Mouse (Mus musculus): ENCODE measurements at regions not wholly inside any gene's neighbourhood (a gene's known extent, or its start where the extent isn't known, plus 50 kb on each side); places are given as distances from the start of the nearest gene placed in this dataset.

DNA sequence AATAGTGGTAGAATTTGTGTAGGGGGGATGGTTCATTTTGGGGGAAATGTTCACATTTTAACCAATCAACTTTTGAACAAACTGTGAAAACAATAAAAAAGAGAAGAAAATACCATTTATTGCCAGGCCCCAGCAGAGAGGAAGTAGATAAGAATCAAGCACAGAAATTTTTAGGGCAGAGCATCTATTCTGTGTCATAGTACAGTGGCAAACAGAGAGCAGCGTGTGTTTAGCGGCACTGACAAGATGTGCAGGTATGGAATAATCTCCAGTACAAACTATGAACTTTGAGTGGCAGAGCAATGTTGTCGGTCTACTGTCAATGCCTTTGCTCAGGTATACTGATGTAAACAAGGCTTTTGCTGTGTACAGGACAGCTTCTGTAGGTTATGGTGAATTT lies 99.4 kb upstream of the Bmper start:
- no peak for ATAC-seq (replicated peaks; ENCODE audit: poor library complexity, severe bottlenecking)

GRCm38 (mm10) chr9:23125761-23126704 lies 96.8 kb upstream of the Bmper start:
- no peak for ATAC-seq (replicated peaks; ENCODE audit: poor library complexity, severe bottlenecking)

DNA sequence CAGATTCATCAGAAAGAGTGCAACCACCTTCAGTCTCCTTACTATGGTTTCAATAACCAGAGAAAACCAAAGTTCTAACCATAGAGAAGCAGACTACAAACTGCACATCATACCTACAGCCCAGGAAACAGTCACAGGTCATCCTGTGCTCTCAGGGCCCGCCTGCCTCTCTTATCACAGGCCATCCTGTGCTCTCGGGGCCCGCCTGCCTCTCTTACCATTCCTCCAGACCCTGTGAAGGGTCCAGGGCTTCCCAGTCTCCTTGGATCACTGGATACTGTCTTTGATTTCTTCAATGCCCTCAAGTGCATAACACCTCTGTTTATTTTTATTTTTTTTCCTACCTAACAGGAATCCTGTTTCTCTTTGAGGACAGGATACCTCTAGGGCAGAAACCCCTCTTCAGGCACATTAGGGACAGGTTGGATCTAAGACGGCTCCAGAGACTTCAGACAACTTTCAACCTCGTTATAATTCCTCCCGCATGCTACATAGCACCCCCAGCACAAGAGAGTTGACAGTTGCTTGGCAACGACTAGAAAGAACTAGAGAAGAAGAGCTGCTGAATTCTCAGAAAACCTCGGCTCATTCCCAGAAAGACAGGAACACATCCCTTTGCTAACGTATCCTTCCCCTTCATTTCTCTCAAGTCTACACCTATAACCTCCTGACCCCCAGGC lies 95.4 kb upstream of the Bmper start:
- no peak for ATAC-seq (replicated peaks; ENCODE audit: poor library complexity, severe bottlenecking)

GRCm38 (mm10) chr9:23128018-23128369 lies 94.9 kb upstream of the Bmper start:
- no peak for ATAC-seq (replicated peaks; ENCODE audit: poor library complexity, severe bottlenecking)

GRCm38 (mm10) chr9:23134006-23134405 lies 88.9 kb upstream of the Bmper start:
- no peak for ATAC-seq (replicated peaks; ENCODE audit: poor library complexity, severe bottlenecking)

DNA sequence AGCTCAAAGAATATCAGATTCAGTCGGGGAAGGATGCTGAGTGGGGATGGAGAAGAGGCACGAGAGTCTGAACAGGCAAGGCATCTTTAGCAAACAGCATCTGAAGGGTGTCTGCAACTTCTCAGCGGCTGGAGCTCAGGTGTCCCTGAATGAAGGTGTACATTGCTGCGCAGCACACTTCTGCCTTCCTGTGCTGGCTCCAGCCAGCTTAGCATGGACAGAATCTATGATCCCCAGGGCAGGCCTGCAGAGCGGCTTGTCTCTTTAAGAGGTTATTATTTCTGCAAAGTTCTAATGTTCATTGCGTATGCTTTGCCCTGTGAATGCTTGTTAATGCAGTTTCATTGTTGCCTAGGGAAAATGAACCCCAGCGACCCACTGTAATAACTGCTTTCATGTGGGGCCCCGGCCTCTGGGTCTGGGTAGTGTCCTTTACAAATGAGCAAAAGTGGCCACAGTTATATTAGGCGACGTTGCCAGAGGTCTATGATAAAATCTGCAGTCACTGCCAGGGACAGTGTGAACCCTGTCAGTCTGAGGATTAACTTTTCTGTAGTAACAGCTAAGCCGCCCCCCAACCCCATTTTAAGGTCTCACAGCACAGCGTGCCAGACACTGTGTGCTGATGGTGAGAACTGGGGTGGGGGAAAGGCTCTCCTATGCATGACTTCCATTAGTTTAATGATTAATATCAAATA lies 88.3 kb upstream of the Bmper start:
- no peak for ATAC-seq (replicated peaks; ENCODE audit: poor library complexity, severe bottlenecking)

- ATAC-seq (replicated peaks; ENCODE audit: poor library complexity, severe bottlenecking) = no peak
Observed at GRCm38 (mm10) chr9:23136511-23136910, 86.4 kb upstream of the Bmper start.

DNA sequence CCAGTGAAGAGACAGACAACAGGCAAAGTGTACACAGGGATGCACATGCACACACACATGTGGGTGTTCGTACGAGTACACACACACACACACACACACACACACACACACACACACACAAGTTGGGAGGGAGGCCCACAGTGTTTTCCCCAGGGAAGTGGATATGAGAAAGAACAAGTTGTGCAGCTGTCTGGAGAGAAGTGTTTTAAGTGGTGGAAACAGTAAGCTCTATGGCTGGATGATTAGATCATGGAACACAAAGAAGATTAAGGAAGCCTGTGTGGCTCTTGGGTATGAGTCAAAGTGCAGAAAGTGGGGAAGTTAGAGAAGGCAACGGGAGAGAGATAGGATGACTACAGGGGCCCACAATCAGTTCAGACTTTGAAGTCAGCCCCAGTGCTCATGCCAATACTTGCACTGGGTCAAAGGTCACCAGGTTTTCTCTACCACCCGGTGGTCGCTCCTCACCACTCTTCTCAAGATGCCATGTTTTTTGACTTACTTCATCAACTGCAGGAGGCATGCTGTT lies 85.1 kb upstream of the Bmper start:
- ATAC-seq (replicated peaks; ENCODE audit: poor library complexity, severe bottlenecking) = no peak

- ATAC-seq (replicated peaks; ENCODE audit: poor library complexity, severe bottlenecking) = no peak
Observed at GRCm38 (mm10) chr9:23139580-23140162, 83.2 kb upstream of the Bmper start.

DNA sequence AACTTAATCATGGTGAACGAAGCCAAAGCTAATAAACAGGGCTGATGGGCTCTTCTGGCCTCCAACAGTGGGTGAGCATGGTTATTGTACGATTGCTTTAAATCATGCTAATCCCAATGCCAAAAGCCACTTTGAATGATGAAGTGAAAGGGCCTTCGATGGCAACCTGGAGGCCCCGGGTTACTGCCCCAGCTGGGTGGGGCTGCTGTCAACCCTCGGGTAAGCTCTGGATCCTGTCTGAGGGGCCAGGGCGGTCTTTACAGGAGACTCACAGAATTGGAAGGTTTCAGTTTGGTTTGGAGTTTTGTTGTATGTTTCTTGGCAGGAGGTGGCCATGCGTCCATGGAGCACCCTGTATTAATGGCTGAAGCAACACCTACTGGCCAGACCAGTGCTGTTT lies 78.6 kb upstream of the Bmper start:
- no peak for ATAC-seq (replicated peaks; ENCODE audit: poor library complexity, severe bottlenecking)

DNA sequence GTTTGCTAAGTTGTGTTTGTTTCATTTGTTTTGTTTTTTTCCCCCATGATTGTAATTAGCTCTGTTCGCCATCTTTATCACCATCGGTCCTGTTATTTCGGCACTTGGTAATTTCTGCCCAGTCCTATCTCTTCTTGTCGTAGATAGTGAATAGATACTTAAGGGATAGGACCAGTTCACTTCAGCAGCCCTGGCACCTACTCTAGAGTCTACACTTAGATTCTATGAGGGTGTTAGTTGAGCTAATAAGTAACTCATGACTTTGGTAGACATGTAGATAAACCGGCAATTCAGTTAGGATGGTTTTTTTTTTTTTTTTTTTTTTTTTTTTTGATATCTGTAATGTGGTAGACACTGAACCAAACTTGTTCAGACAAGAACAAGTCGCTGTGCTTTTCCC lies 72.5 kb upstream of the Bmper start:
- ATAC-seq (replicated peaks; ENCODE audit: poor library complexity, severe bottlenecking) = no peak

GRCm38 (mm10) chr9:23150874-23151273 lies 72.0 kb upstream of the Bmper start:
- ATAC-seq (replicated peaks; ENCODE audit: poor library complexity, severe bottlenecking) = no peak

- ATAC-seq (replicated peaks; ENCODE audit: poor library complexity, severe bottlenecking) = no peak
Observed at GRCm38 (mm10) chr9:23151953-23152490, 70.9 kb upstream of the Bmper start.

GRCm38 (mm10) chr9:23156820-23157570 lies 65.9 kb upstream of the Bmper start:
- no peak for ATAC-seq (replicated peaks; ENCODE audit: poor library complexity, severe bottlenecking)

GRCm38 (mm10) chr9:23158499-23158898 lies 64.4 kb upstream of the Bmper start:
- no peak for ATAC-seq (replicated peaks; ENCODE audit: poor library complexity, severe bottlenecking)

- no peak for ATAC-seq (replicated peaks; ENCODE audit: poor library complexity, severe bottlenecking)
Observed at GRCm38 (mm10) chr9:23161346-23161745, 61.5 kb upstream of the Bmper start.

DNA sequence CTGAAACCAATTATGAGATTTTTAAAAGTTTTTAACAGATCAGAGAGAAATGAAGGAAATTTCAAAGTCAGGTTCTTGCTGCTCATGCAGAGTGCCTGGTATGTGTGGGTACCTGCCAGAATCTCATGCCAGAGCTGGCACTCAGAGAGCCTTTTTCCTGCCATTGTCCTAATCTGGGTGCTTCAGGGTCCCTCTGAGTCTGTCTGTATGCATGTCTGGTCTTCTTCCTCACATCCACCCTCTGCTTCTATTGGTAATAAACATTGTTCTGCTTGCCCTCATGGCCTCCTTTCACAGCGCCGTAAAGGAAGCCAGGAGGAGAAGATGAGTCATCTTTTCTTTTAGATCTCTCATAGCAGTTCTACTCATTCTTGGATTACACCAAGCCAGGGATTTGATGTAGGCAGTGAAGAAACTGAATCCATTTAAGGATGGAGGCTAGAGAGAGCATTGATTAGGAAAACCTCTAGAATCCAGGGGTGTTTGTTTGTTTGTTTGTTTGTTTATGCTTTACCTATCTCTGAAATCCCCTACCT lies 55.8 kb upstream of the Bmper start:
- ATAC-seq (replicated peaks; ENCODE audit: poor library complexity, severe bottlenecking) = no peak

DNA sequence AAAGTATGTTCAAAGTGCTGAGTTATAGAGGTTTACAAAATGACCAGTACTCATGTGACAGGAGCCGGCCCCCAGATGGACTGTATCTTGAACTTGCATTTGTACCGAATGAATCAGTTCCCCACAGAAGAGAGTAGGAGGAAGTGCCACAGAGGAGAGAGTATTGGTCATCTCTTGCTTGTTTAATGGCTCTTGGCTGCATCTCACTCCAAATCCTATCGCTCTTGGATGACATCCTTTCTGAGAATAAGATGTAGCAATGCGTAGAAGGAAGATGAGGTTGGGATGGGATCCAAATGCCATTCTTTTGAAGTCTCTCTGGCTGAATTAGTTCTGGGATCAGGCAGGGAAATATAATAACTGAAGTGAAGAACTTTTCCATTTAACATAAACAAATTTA lies 55.2 kb upstream of the Bmper start:
- ATAC-seq (replicated peaks; ENCODE audit: poor library complexity, severe bottlenecking) = no peak

DNA sequence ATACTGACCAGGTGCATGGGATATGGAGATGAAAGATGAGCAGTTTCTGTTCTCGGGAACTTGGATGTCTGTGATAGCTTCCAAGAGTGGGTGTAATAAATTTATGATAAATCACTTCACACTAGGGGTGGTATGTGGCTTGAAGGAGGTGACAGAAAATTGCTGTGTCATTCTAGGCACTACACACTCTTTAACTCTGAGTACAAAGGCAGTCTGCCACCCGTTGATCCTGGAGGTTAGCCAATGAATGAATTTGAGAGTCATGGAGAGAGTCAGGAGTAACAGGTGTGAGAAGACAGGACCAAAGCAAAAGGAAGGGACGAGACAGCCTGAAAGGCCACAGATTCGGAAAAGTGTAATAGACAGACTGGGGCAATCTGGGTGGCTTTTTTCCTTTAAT lies 54.7 kb upstream of the Bmper start:
- ATAC-seq (replicated peaks; ENCODE audit: poor library complexity, severe bottlenecking) = no peak

All from granulocyte monocyte progenitor cell, adult 5-6 weeks (primary cell).